Mouse (Mus musculus): ENCODE data around the gene Gid4. TPM values are rescaled to one million over a fixed set of nuclear protein-coding genes. Genes with fewer than 3 reads are reported as not detected.

Gid4 gene
- 25.0 and 27.1 TPM in 2 replicates for polyA plus RNA-seq (2015; fragmentation: Nextera tagmentation; extraction: Ambion mirVana)

GRCm38 (mm10) chr11:60416963-60417716, at the start of gene Gid4:
Gene Gid4, plus strand, starts transcription at chr11:60417145.
- Histone ChIP-seq H3K36me3 (no peaks in the 10 kb centered on the region), H3K27ac (peak within 1 kb of the TSS; percentile 91), H3K9me3 (replicated peaks) (no peaks in the 10 kb centered on the region), H3K4me2 (peak within 1 kb of the TSS; percentile 75), H3K9ac (peak within 1 kb of the TSS; percentile 93), H3K4me3 (replicated peaks) (peak within 1 kb of the TSS; percentile 91), H3K27me3 (no peaks in the 10 kb centered on the region), H3K4me1 (peaks cover 29% of the 10 kb centered on the region)
- ATAC-seq (replicated peaks; ENCODE audit: low FRiP score), result peak; percentile 97
- 1% methylated on average over 75 of the region's 81 CpGs for WGBS

GRCm38 (mm10) chr11:60367256-60367655, 49.7 kb upstream of the Gid4 start:
- no peak for ATAC-seq (replicated peaks; ENCODE audit: low FRiP score)
- no peaks in the 10 kb centered on the region for H3K36me3 ChIP-seq

GRCm38 (mm10) chr11:60368909-60369308, 48.0 kb upstream of the Gid4 start:
- H3K4me3 ChIP-seq (replicated peaks), result no peak overlapping the region
- no peak overlapping the region for H3K4me2 ChIP-seq
- 74% methylated on average over 4 of the region's 4 CpGs for WGBS
- H3K9me3 ChIP-seq (replicated peaks), result no peaks in the 10 kb centered on the region
- no peaks in the 10 kb centered on the region for H3K36me3 ChIP-seq
- H3K27ac ChIP-seq, result no peak overlapping the region
- H3K9ac ChIP-seq, result no peak overlapping the region
- no peak for ATAC-seq (replicated peaks; ENCODE audit: low FRiP score)
- no peaks in the 10 kb centered on the region for H3K27me3 ChIP-seq
- peaks cover 9% of the 10 kb centered on the region for H3K4me1 ChIP-seq

More at GRCm38 (mm10) chr11:60367256-60367655, 49.7 kb upstream of the Gid4 start:
- peaks cover 22% of the 10 kb centered on the region for H3K4me1 ChIP-seq
- no peak overlapping the region for H3K9ac ChIP-seq
- no peak overlapping the region for H3K4me2 ChIP-seq
- no peak overlapping the region for H3K4me3 ChIP-seq (replicated peaks)
- H3K27ac ChIP-seq, result no peak overlapping the region
- no peaks in the 10 kb centered on the region for H3K27me3 ChIP-seq
- WGBS, result 72% methylated on average over 3 of the region's 3 CpGs
- H3K9me3 ChIP-seq (replicated peaks), result no peaks in the 10 kb centered on the region

GRCm38 (mm10) chr11:60369448-60369847, 47.5 kb upstream of the Gid4 start:
- peaks cover 9% of the 10 kb centered on the region for H3K4me1 ChIP-seq
- 36% methylated on average over 4 of the region's 4 CpGs for WGBS
- no peaks in the 10 kb centered on the region for H3K27me3 ChIP-seq
- H3K9ac ChIP-seq, result no peak overlapping the region
- ATAC-seq (replicated peaks; ENCODE audit: low FRiP score), result no peak
- no peaks in the 10 kb centered on the region for H3K9me3 ChIP-seq (replicated peaks)
- no peak overlapping the region for H3K4me2 ChIP-seq
- H3K4me3 ChIP-seq (replicated peaks), result no peak overlapping the region
- H3K27ac ChIP-seq, result no peak overlapping the region
- no peaks in the 10 kb centered on the region for H3K36me3 ChIP-seq

DNA sequence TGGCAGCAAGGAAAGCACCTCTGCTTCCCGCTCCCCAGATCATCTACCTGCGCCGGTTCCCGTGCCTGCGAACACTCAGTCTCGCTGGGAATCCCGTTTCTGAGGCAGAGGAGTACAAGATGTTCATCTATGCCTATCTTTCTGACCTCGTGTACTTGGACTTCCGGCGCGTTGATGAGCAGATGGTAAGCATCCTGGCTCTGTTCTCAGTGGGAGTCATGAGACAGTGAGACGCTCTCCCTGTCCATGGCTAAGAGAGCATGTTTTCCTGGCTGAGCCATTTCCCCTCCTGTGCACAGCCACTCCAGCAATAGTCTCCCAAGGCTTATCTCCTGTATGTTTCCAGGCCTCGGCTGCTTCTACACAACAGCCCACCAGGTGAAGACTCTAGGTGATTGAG, 46.5 kb upstream of the Gid4 start:
- no peak overlapping the region for H3K4me2 ChIP-seq
- H3K9ac ChIP-seq, result no peak overlapping the region
- H3K4me3 ChIP-seq (replicated peaks), result no peak overlapping the region
- no peak for ATAC-seq (replicated peaks; ENCODE audit: low FRiP score)
- peaks cover 9% of the 10 kb centered on the region for H3K4me1 ChIP-seq
- H3K9me3 ChIP-seq (replicated peaks), result no peaks in the 10 kb centered on the region
- WGBS, result 86% methylated on average over 13 of the region's 13 CpGs
- H3K36me3 ChIP-seq, result no peaks in the 10 kb centered on the region
- H3K27ac ChIP-seq, result no peak overlapping the region
- H3K27me3 ChIP-seq, result no peaks in the 10 kb centered on the region

DNA sequence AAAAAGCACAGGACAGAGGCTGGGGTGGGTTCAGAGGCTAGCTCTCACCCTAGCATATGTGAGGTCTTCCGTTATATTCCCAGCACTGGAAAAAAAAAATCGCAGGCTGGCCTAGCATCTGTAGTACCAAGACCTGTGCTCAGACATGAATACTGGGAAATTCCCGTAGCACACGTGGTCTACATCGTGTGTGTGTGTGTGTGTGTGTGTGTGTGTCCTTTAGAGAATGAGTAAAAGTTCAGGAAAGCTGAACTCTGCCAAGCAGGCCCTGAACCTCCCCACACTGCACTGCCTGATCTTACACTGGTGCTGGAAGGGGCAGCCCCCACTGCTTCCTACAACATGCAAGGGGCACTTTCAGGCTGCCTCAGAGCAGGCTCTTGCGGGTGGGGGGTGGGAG, 42.5 kb upstream of the Gid4 start:
- no peak overlapping the region for H3K4me2 ChIP-seq
- no peaks in the 10 kb centered on the region for H3K4me1 ChIP-seq
- no peaks in the 10 kb centered on the region for H3K27me3 ChIP-seq
- no peaks in the 10 kb centered on the region for H3K9me3 ChIP-seq (replicated peaks)
- H3K27ac ChIP-seq, result no peak overlapping the region
- ATAC-seq (replicated peaks; ENCODE audit: low FRiP score), result no peak
- 78% methylated on average over 6 of the region's 6 CpGs for WGBS
- no peaks in the 10 kb centered on the region for H3K36me3 ChIP-seq
- H3K9ac ChIP-seq, result no peak overlapping the region
- H3K4me3 ChIP-seq (replicated peaks), result no peak overlapping the region

DNA sequence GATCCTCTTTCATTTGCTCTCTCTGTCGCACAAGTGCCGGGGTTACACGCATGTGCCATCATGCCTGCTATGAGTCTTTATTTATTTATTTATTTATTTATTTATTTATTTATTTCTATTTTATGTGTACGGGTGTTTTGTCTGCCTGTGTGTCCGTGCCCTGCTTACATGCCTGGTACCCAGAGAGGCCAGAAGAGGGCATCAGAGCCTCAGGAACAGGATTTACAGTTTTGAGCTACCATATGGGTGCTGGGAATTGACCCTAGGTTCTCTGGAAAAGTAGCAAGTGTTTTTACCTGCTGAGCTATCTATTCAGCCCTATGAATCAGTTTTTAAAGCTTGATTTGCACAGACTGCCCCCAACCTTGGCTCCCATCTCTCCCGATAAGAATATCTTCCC, 33.4 kb upstream of the Gid4 start:
- no peak for ATAC-seq (replicated peaks; ENCODE audit: low FRiP score)
- H3K9me3 ChIP-seq (replicated peaks), result no peaks in the 10 kb centered on the region
- 0 out of 2 replicates have a peak, but pooled peaks cover 11% of the 10 kb centered on the region for H3K27me3 ChIP-seq
- no peak overlapping the region for H3K27ac ChIP-seq
- WGBS, result 94% methylated on average over 6 of the region's 6 CpGs
- H3K36me3 ChIP-seq, result no peaks in the 10 kb centered on the region
- H3K4me3 ChIP-seq (replicated peaks), result no peak overlapping the region
- no peak overlapping the region for H3K4me2 ChIP-seq
- H3K4me1 ChIP-seq, result peaks cover 5% of the 10 kb centered on the region
- H3K9ac ChIP-seq, result no peak overlapping the region

- 9% methylated on average over 16 of the region's 16 CpGs for WGBS
Observed at GRCm38 (mm10) chr11:60384762-60385421, 32.1 kb upstream of the Gid4 start.

DNA sequence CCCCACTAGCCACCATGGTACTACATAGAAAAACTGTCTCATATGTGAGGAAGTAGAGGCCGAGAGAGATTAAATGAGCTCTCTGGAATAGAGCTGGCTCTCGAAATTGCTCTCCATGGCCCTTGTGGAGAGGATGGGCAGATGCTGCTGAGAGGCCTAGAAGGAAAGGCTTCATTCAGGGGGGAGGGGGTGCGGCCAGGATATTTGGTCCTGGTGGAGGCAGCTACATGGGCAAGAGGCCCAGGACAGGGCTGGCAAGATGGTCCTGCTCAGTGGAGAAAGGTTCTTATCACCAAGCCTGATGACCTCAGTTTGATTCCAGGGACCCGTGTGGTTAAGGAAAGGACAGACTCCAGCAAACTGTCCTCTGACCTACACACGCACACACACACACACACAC, 31.0 kb upstream of the Gid4 start:
- 79% methylated on average over 5 of the region's 5 CpGs for WGBS
- Histone ChIP-seq H3K4me1 (peaks cover 5% of the 10 kb centered on the region), H3K27me3 (0 out of 2 replicates have a peak, but pooled peaks cover 11% of the 10 kb centered on the region), H3K36me3 (no peaks in the 10 kb centered on the region), H3K9me3 (replicated peaks) (no peaks in the 10 kb centered on the region), H3K9ac (no peak overlapping the region), H3K4me3 (replicated peaks) (no peak overlapping the region), H3K27ac (no peak overlapping the region), H3K4me2 (no peak overlapping the region)
- ATAC-seq (replicated peaks; ENCODE audit: low FRiP score), result no peak

More at GRCm38 (mm10) chr11:60384762-60385421, 32.1 kb upstream of the Gid4 start:
- Histone ChIP-seq H3K4me1 (peaks cover 5% of the 10 kb centered on the region), H3K27ac (no peak overlapping the region), H3K36me3 (no peaks in the 10 kb centered on the region), H3K4me3 (replicated peaks) (no peak overlapping the region), H3K9me3 (replicated peaks) (no peaks in the 10 kb centered on the region), H3K4me2 (peak overlapping the region; percentile 28), H3K27me3 (0 out of 2 replicates have a peak, but pooled peaks cover 11% of the 10 kb centered on the region), H3K9ac (no peak overlapping the region)
- ATAC-seq (replicated peaks; ENCODE audit: low FRiP score), result no peak

DNA sequence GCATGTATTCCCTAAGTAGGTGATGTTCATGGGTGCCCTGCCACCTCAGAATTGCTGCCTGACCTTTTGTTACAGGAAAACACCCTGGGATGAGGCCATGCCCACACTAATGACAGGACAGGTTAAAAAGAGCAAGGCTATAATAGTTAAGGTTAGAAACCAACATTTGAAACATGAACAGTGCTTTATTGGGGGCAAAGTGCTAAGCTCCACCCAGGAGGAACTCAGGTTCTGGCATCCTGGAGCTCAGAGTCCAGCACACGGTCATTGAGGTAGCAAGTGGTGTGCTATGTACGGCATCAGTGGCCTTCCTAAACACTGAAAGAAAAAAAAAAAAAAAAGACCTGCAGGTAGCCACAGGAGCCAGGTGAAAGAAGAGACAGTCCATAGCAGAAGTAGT, 29.0 kb upstream of the Gid4 start:
- H3K4me2 ChIP-seq, result no peak overlapping the region
- H3K4me1 ChIP-seq, result peaks cover 5% of the 10 kb centered on the region
- ATAC-seq (replicated peaks; ENCODE audit: low FRiP score), result no peak
- H3K27ac ChIP-seq, result no peak overlapping the region
- no peaks in the 10 kb centered on the region for H3K9me3 ChIP-seq (replicated peaks)
- 0 out of 2 replicates have a peak, but pooled peaks cover 11% of the 10 kb centered on the region for H3K27me3 ChIP-seq
- WGBS, result 89% methylated on average over 2 of the region's 2 CpGs
- H3K36me3 ChIP-seq, result no peaks in the 10 kb centered on the region
- H3K9ac ChIP-seq, result no peak overlapping the region
- no peak overlapping the region for H3K4me3 ChIP-seq (replicated peaks)

DNA sequence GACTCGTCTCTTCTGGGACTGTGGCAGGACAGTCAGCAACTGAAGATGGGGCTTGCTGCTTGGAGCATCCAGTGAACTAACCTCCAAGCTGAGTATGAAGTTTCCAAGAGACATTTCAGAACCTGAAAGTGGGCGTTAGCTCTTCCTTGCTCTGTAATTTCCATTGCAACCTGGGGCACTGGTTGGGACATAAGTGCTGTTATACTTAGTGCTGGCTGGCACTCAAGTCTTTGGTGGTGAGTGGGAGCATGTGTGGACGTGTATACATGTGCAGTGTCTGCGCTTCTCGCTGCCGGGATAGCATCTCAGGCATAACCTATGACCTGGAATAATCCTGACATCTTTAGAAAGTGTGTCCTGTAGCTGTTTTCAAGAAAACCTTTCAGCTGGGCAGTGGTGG, 25.6 kb upstream of the Gid4 start:
- no peak for ATAC-seq (replicated peaks; ENCODE audit: low FRiP score)
- H3K9ac ChIP-seq, result no peak overlapping the region
- H3K4me2 ChIP-seq, result no peak overlapping the region
- no peaks in the 10 kb centered on the region for H3K4me1 ChIP-seq
- no peak overlapping the region for H3K27ac ChIP-seq
- no peak overlapping the region for H3K4me3 ChIP-seq (replicated peaks)
- no peaks in the 10 kb centered on the region for H3K9me3 ChIP-seq (replicated peaks)
- WGBS, result 85% methylated on average over 6 of the region's 6 CpGs
- H3K27me3 ChIP-seq, result no peaks in the 10 kb centered on the region
- H3K36me3 ChIP-seq, result no peaks in the 10 kb centered on the region

DNA sequence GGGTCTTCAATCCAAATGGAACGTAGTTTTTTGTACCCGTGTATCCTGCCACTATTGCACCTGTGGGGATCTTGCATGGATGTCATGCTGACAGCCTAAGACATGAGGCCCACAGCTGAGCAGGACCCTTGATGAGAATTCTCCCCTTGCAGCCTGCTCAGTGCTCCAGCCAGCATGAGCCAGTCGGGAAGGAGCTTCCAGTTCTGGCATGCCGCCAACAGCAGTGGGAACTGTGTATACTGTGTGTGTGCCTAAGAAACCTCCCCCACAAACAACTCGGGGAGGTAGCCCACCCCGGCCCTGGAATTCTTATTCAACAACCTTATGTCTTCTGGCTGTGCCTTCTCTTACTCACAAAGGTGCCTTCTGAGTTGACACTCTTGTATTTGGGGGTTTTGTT, 20.4 kb upstream of the Gid4 start:
- H3K36me3 ChIP-seq, result peaks cover 20% of the 10 kb centered on the region
- no peak overlapping the region for H3K4me3 ChIP-seq (replicated peaks)
- no peaks in the 10 kb centered on the region for H3K4me1 ChIP-seq
- no peak for ATAC-seq (replicated peaks; ENCODE audit: low FRiP score)
- H3K9me3 ChIP-seq (replicated peaks), result no peaks in the 10 kb centered on the region
- no peak overlapping the region for H3K9ac ChIP-seq
- no peak overlapping the region for H3K4me2 ChIP-seq
- H3K27me3 ChIP-seq, result no peaks in the 10 kb centered on the region
- H3K27ac ChIP-seq, result no peak overlapping the region
- WGBS, result 67% methylated on average over 6 of the region's 6 CpGs
